ENCODE assay signal across 10 mouse cellular contexts in genomic region chr19:10983146-10983545, GRCm38 (mm10). TPM values are rescaled to one million over a fixed set of nuclear protein-coding genes. Genes with fewer than 3 reads are reported as not detected.
DNase-seq lines count a peak whose midpoint lies in the region; ATAC-seq and TF ChIP-seq lines count a peak whose summit lies in the region.
"Had no signal": no experiment of that assay in that cellular context is flagged by ENCODE, and none has a peak within 500 bp of the region (broad histone marks: within the 10 kb centered on the region; RNA-seq: fewer than 3 reads in every experiment).

No protein-coding gene starts in this region.

- no peaks in the 10 kb centered on the region for H3K27me3 ChIP-seq in embryonic facial prominence, embryonic 13.5 days
- no peaks in the 10 kb centered on the region for H3K27me3 ChIP-seq in intestine, embryonic 15.5 days (replicated peaks)
- no peaks in the 10 kb centered on the region for H3K27me3 ChIP-seq in lung, embryonic 14.5 days (ENCODE audit: insufficient read depth, low read length)
- no peaks in the 10 kb centered on the region for H3K27me3 ChIP-seq in stomach, embryonic 16.5 days (ENCODE audit: control insufficient read depth, insufficient read depth, low read length)
- H3K27me3 ChIP-seq: embryonic facial prominence, embryonic 15.5 days had no signal

- H3K36me3 ChIP-seq in embryonic facial prominence, embryonic 13.5 days: no peaks in the 10 kb centered on the region
- H3K36me3 ChIP-seq in intestine, embryonic 15.5 days: no peaks in the 10 kb centered on the region
- H3K36me3 ChIP-seq in lung, embryonic 14.5 days (ENCODE audit: insufficient read depth): no peaks in the 10 kb centered on the region
- no peaks in the 10 kb centered on the region for H3K36me3 ChIP-seq in stomach, embryonic 16.5 days (ENCODE audit: control insufficient read depth, insufficient read depth, low read length)
- H3K36me3 ChIP-seq: embryonic facial prominence, embryonic 15.5 days had no signal

- TF ChIP-seq CTCF in left cerebral cortex, adult 2 months (IDR thresholded peaks at IDR 0.05): peak; percentile 43
- TF ChIP-seq CTCF in lung, embryonic 14.5 days (IDR thresholded peaks at IDR 0.05; ENCODE audit: low read depth): peak; percentile 69

- intact Hi-C loops in left cerebral cortex, adult 2 months (cut with DNase I): no loop called here

- no peak overlapping the region for H3K9ac ChIP-seq in embryonic facial prominence, embryonic 13.5 days
- no peak overlapping the region for H3K9ac ChIP-seq in intestine, embryonic 15.5 days
- no peak overlapping the region for H3K9ac ChIP-seq in lung, embryonic 14.5 days
- H3K9ac ChIP-seq in stomach, embryonic 16.5 days (ENCODE audit: low read length): no peak overlapping the region
- H3K9ac ChIP-seq: embryonic facial prominence, embryonic 15.5 days had no signal

- DNase-seq in left cerebral cortex, adult 2 months (ENCODE audit: extremely low spot score in 1 of 2, low spot score in 2 of 2): no peak
- no peak for DNase-seq in left cerebral cortex, adult 11 months (ENCODE audit: low spot score)
- peak; percentile 47 for DNase-seq in WW6 (ENCODE audit: low read depth, low spot score)
- peak; percentile 44 for DNase-seq in lung, embryonic 14.5 days
- DNase-seq in Muller cell, postnatal 12 days (ENCODE audit: inconsistent ontology term): no peak

- peaks cover 9% of the 10 kb centered on the region for H3K4me1 ChIP-seq in embryonic facial prominence, embryonic 13.5 days
- H3K4me1 ChIP-seq in intestine, embryonic 15.5 days (replicated peaks): peaks cover 11% of the 10 kb centered on the region
- H3K4me1 ChIP-seq in lung, embryonic 14.5 days (ENCODE audit: insufficient read depth): no peaks in the 10 kb centered on the region
- H3K4me1 ChIP-seq in stomach, embryonic 16.5 days (ENCODE audit: control insufficient read depth, insufficient read depth, low read length): peaks cover 9% of the 10 kb centered on the region

- H3K9me3 ChIP-seq in embryonic facial prominence, embryonic 13.5 days: no peaks in the 10 kb centered on the region
- H3K9me3 ChIP-seq in intestine, embryonic 15.5 days: no peaks in the 10 kb centered on the region
- H3K9me3 ChIP-seq in lung, embryonic 14.5 days (ENCODE audit: low read depth, low read length): no peaks in the 10 kb centered on the region
- H3K9me3 ChIP-seq in stomach, embryonic 16.5 days (replicated peaks; ENCODE audit: control insufficient read depth, low read length): no peaks in the 10 kb centered on the region
- H3K9me3 ChIP-seq: embryonic facial prominence, embryonic 15.5 days had no signal

- no peak overlapping the region for H3K4me3 ChIP-seq in left cerebral cortex, adult 2 months
- H3K4me3 ChIP-seq in embryonic facial prominence, embryonic 13.5 days: no peak overlapping the region
- no peak overlapping the region for H3K4me3 ChIP-seq in intestine, embryonic 15.5 days (replicated peaks)
- no peak overlapping the region for H3K4me3 ChIP-seq in lung, embryonic 14.5 days (ENCODE audit: low read depth, low read length)
- no peak overlapping the region for H3K4me3 ChIP-seq in stomach, embryonic 16.5 days (replicated peaks; ENCODE audit: low read length)
- H3K4me3 ChIP-seq: embryonic facial prominence, embryonic 15.5 days had no signal

- no peak for ATAC-seq in embryonic facial prominence, embryonic 13.5 days (ENCODE audit: insufficient number of reproducible peaks, insufficient read depth, low FRiP score, low TSS enrichment, low read depth)
- ATAC-seq in intestine, embryonic 15.5 days: peak; percentile 38; the same call in 1 of the 2 replicates
- no peak for ATAC-seq in lung, embryonic 14.5 days (ENCODE audit: insufficient read depth)
- no peak for ATAC-seq in stomach, embryonic 16.5 days (ENCODE audit: insufficient read depth, low FRiP score)

- peak overlapping the region; percentile 32; the same call in 1 of the 2 replicates for H3K4me2 ChIP-seq in embryonic facial prominence, embryonic 13.5 days
- H3K4me2 ChIP-seq in intestine, embryonic 15.5 days (replicated peaks): peak overlapping the region; percentile 49
- peak overlapping the region; percentile 32; the same call in 1 of the 2 replicates for H3K4me2 ChIP-seq in lung, embryonic 14.5 days
- H3K4me2 ChIP-seq in stomach, embryonic 16.5 days (ENCODE audit: low read depth, low read length): peak overlapping the region; percentile 23; the same call in 1 of the 2 replicates
- H3K4me2 ChIP-seq: embryonic facial prominence, embryonic 15.5 days had no signal

- 21% methylated on average over 14 of the region's 14 CpGs for WGBS in embryonic facial prominence, embryonic 13.5 days
- 30% methylated on average over 14 of the region's 14 CpGs for WGBS in intestine, embryonic 15.5 days
- 23% methylated on average over 14 of the region's 14 CpGs for WGBS in lung, embryonic 14.5 days
- 20% methylated on average over 14 of the region's 14 CpGs for WGBS in stomach, embryonic 16.5 days

- no peak overlapping the region for H3K27ac ChIP-seq in left cerebral cortex, adult 2 months
- no peak overlapping the region for H3K27ac ChIP-seq in embryonic facial prominence, embryonic 13.5 days
- H3K27ac ChIP-seq in intestine, embryonic 15.5 days: no peak overlapping the region
- no peak overlapping the region for H3K27ac ChIP-seq in lung, embryonic 14.5 days (ENCODE audit: low read depth)
- no peak overlapping the region for H3K27ac ChIP-seq in stomach, embryonic 16.5 days (ENCODE audit: low read length)
- H3K27ac ChIP-seq: embryonic facial prominence, embryonic 15.5 days had no signal

RNA-seq across cellular contexts. Expression of gene Ms4a10, which starts 8.7 kb away (rescaled TPM):
- not detected for total RNA-seq in left cerebral cortex, adult 2 months (2021)
- not detected in 2 replicates for polyA plus RNA-seq in embryonic facial prominence, embryonic 13.5 days (2015; fragmentation: Nextera tagmentation; extraction: Ambion mirVana)
- 37.4 and 51.1 TPM in 2 replicates for polyA plus RNA-seq in intestine, embryonic 15.5 days (2015; fragmentation: Nextera tagmentation; extraction: Ambion mirVana)
- not detected in 2 replicates for polyA plus RNA-seq in lung, embryonic 14.5 days (2014; fragmentation: Nextera tagmentation; extraction: Ambion mirVana)
- polyA plus RNA-seq in stomach, embryonic 16.5 days (2015; fragmentation: Nextera tagmentation; extraction: Ambion mirVana): 8.0 and 11.3 TPM in 2 replicates
- total RNA-seq: neutrophil, adult 5-6 weeks had no signal

RNA-seq across cellular contexts. Expression of gene Ms4a15, which starts 9.9 kb away (rescaled TPM):
- not detected for total RNA-seq in left cerebral cortex, adult 2 months (2021)
- polyA plus RNA-seq in embryonic facial prominence, embryonic 13.5 days (2015; fragmentation: Nextera tagmentation; extraction: Ambion mirVana): not detected in 2 replicates
- polyA plus RNA-seq in intestine, embryonic 15.5 days (2015; fragmentation: Nextera tagmentation; extraction: Ambion mirVana): 0.21 and 0.28 TPM in 2 replicates
- not detected in 2 replicates for polyA plus RNA-seq in lung, embryonic 14.5 days (2014; fragmentation: Nextera tagmentation; extraction: Ambion mirVana)
- not detected in 2 replicates for polyA plus RNA-seq in stomach, embryonic 16.5 days (2015; fragmentation: Nextera tagmentation; extraction: Ambion mirVana)
- total RNA-seq: neutrophil, adult 5-6 weeks had no signal
- polyA plus RNA-seq: embryonic facial prominence, embryonic 15.5 days had no signal

RNA-seq across cellular contexts. Expression of gene Ccdc86, which starts 34.1 kb away (rescaled TPM):
- total RNA-seq in left cerebral cortex, adult 2 months (2021): 10 to 100 TPM in 1 of 2 experiments, 1 to 10 TPM in 1; 7.8 to 10.6 TPM
- 27.4 and 31.6 TPM in 2 replicates for polyA plus RNA-seq in embryonic facial prominence, embryonic 13.5 days (2015; fragmentation: Nextera tagmentation; extraction: Ambion mirVana)
- 29.0 and 29.5 TPM in 2 replicates for polyA plus RNA-seq in intestine, embryonic 15.5 days (2015; fragmentation: Nextera tagmentation; extraction: Ambion mirVana)
- 28.5 and 32.7 TPM in 2 replicates for polyA plus RNA-seq in lung, embryonic 14.5 days (2014; fragmentation: Nextera tagmentation; extraction: Ambion mirVana)
- 23.8 and 27.5 TPM in 2 replicates for polyA plus RNA-seq in stomach, embryonic 16.5 days (2015; fragmentation: Nextera tagmentation; extraction: Ambion mirVana)

RNA-seq across cellular contexts. Expression of gene Ms4a18, which starts 34.7 kb away (rescaled TPM):
- not detected for total RNA-seq in left cerebral cortex, adult 2 months (2021)
- polyA plus RNA-seq in embryonic facial prominence, embryonic 13.5 days (2015; fragmentation: Nextera tagmentation; extraction: Ambion mirVana): not detected in 2 replicates
- 33.2 and 37.9 TPM in 2 replicates for polyA plus RNA-seq in intestine, embryonic 15.5 days (2015; fragmentation: Nextera tagmentation; extraction: Ambion mirVana)
- not detected in 2 replicates for polyA plus RNA-seq in lung, embryonic 14.5 days (2014; fragmentation: Nextera tagmentation; extraction: Ambion mirVana)
- 3.7 and 4.2 TPM in 2 replicates for polyA plus RNA-seq in stomach, embryonic 16.5 days (2015; fragmentation: Nextera tagmentation; extraction: Ambion mirVana)
- total RNA-seq: neutrophil, adult 5-6 weeks had no signal
- polyA plus RNA-seq: embryonic facial prominence, embryonic 15.5 days had no signal

RNA-seq across cellular contexts. Expression of gene Ptgdr2, which starts 46.2 kb away (rescaled TPM):
- total RNA-seq in left cerebral cortex, adult 2 months (2021): under 1 TPM; 0.14 to 0.30 TPM
- polyA plus RNA-seq in embryonic facial prominence, embryonic 13.5 days (2015; fragmentation: Nextera tagmentation; extraction: Ambion mirVana): 0.10 TPM in 1 of 2 replicates, not detected in the other
- polyA plus RNA-seq in intestine, embryonic 15.5 days (2015; fragmentation: Nextera tagmentation; extraction: Ambion mirVana): 0.05 and 0.06 TPM in 2 replicates
- not detected in 2 replicates for polyA plus RNA-seq in lung, embryonic 14.5 days (2014; fragmentation: Nextera tagmentation; extraction: Ambion mirVana)
- not detected in 2 replicates for polyA plus RNA-seq in stomach, embryonic 16.5 days (2015; fragmentation: Nextera tagmentation; extraction: Ambion mirVana)

Comparison
In these comparisons a context has a peak if more than half of its experiments do, and no peak if none do; other contexts are left out.
1. DNase-seq: peak in WW6 (single experiment) and lung, embryonic 14.5 days (single experiment); none in left cerebral cortex, adult 2 months (0 of 2), left cerebral cortex, adult 11 months (single experiment) and Muller cell, postnatal 12 days (single experiment).
2. Peak in every context shown above with its lines, with median percentiles within 50 percentile points of each other: H3K4me2 ChIP-seq.